Mouse (Mus musculus): ENCODE data around the gene Slc2a2.
"Not testable (repeated sequence)": the region's sequence is repeated elsewhere in the genome, so short reads cannot be mapped to it uniquely, and the experiment has no call there.

Slc2a2 gene

DNA sequence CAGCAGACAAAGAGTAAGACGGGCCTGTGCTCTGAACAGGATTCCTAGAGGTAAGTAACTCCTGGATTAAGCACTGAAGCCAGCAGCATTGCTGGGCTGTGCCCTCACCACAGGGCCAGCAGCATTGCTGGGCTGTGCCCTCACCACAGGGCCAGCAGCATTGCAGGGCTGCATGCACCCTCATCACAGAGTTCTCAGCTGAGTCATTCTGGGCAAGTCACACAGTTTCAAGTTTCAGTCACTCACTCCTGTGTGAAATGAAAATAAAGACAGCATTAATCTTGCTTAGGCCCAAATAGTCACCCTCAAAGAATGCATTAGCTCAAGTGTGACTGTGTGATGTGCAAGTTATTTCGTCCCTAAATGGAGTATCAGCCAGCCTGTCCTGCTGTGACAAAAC is 37.0 kb downstream of the Slc2a2 start:
- no peak for DNase-seq (ENCODE audit: low spot score)

GRCm38 (mm10) chr3:28736981-28737380 is 39.3 kb downstream of the Slc2a2 start:
- no peak for DNase-seq (ENCODE audit: low spot score)

- no peak for DNase-seq (ENCODE audit: low spot score)
Measured at GRCm38 (mm10) chr3:28740353-28740752, 42.6 kb downstream of the Slc2a2 start.

GRCm38 (mm10) chr3:28743251-28743650 is 45.5 kb downstream of the Slc2a2 start:
- DNase-seq (ENCODE audit: low spot score) = no peak

- peak; percentile 78 for DNase-seq (ENCODE audit: low spot score)
Measured at GRCm38 (mm10) chr3:28745835-28746483, 48.3 kb downstream of the Slc2a2 start.

DNA sequence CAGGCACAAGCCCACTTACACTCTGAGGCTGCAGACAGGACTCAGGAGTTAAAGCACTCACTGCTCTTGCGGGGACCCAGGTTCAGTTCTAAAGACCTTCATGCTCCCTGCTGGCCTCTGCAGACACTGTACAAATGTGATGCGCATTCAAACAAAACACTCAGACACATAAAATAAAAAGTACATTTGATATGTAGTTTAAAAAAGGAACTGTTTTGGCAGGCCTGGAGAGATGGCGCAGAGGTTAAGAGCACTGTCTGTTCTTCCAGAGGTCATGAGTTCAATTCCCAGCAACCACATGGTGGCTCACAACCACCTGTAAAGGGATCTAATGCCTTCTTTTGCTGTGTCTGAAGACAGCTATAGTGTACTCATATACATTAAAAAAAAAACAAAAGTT is 50.4 kb downstream of the Slc2a2 start:
- DNase-seq (ENCODE audit: low spot score) = no peak

DNA sequence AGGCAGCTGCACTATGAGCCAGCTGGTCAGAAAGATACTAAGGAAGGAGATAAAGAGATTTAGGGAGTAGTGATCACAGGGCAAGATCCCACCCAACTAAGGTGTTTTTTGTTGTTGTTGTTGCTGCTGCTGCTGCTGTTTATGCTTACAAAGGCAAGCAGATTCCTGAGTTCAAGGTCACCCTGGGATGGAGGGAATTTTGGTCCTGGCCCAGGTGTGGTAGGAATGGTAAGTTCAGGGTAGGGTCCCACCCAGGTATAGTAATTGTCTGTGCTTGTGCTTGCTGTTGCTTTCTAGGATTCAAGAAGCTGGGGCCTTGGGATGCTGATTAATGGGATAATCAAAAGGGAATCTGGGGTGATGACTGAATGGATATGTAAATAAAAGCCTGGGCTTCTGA is 51.3 kb downstream of the Slc2a2 start:
- no peak for DNase-seq (ENCODE audit: low spot score)

GRCm38 (mm10) chr3:28755477-28755876 is 57.8 kb downstream of the Slc2a2 start:
- no peak for DNase-seq (ENCODE audit: low spot score)

- DNase-seq (ENCODE audit: low spot score) = no peak
Measured at GRCm38 (mm10) chr3:28761225-28761789, 63.6 kb downstream of the Slc2a2 start.

DNA sequence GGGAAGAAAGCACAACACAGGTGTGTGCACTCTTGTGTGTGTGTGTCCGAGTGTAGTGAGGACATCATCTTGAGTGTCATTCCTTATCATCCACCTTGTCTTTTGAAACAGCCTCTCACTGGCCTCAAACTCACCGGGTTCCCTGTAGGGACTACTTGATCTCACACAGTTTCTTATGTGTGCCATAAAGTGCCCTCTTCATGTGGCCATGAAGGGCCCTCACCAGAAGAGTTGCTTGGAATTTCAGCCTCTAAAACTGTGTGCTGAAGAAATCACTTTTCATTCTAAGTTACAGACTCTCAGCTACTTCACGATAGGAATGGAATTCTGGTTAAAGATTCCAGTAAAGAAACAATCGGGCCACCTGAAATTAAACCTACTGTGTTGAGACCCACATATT is 69.2 kb downstream of the Slc2a2 start:
- no peak for DNase-seq (ENCODE audit: low spot score)

- DNase-seq (ENCODE audit: low spot score) = no peak
Measured at GRCm38 (mm10) chr3:28768222-28768621, 70.5 kb downstream of the Slc2a2 start.

DNA sequence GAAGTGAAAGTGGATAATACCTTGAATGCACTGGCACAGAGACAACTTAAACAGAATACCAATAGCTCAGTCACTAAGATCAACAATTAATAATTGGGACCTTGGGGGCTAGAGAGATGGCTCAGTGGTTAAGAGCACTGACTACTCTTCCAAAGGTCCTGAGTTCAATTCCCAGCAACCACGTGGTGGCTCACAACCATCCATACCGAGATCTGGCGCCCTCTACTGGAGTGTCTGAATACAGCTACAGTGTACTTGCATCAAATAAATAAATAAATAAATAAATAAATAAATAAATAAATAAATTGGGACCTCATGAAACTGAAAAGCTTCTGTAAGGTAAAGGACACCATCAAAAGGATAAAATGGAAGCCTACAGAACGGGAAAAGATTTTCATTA is 75.2 kb downstream of the Slc2a2 start:
- DNase-seq (ENCODE audit: low spot score) = not testable (repeated sequence)

DNA sequence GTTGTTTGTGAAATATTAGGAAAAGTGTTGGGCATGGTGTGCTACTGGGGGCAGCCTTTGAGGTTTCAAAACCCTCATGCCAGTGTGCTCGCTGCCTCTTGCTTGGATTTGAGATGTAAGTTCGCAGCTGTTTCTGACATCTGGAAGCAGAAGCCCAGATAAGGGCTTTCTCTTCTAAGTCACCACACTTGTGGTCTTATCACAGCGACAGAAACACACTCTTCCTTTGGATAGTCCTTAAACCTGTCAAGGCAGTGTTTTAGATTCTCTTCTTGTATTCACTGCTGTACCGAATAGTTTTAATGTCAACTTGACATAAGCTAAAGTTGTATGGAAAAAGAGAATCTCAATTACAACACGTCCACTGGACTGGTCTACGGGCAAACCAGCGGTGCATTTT is 77.7 kb downstream of the Slc2a2 start:
- no peak for DNase-seq (ENCODE audit: low spot score)

- DNase-seq (ENCODE audit: low spot score) = no peak
Measured at GRCm38 (mm10) chr3:28775958-28776357, 78.3 kb downstream of the Slc2a2 start.

DNA sequence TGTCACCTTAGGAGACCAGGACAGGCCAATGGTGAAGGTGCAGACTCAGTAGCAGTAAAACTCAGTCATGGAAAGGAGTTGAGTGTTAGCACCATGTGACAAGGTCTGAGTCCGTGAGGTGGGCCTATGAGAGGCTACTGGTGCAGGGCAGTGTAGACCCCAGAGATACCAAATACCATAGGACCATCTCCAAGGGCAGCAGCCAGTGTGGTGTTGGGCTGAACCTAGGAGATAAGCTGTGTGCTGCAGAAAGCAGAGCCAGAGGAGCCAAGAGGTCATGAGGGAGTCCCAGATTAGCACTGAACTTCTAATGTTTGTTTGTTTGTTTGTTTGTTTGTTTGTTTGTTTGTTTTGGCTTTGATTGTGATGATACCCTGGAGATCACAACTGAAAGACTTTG is 78.8 kb downstream of the Slc2a2 start:
- DNase-seq (ENCODE audit: low spot score) = no peak

GRCm38 (mm10) chr3:28780511-28780910 is 82.8 kb downstream of the Slc2a2 start:
- DNase-seq (ENCODE audit: low spot score) = no peak
